Mouse (Mus musculus) spleen, adult 2 months (tissue): ENCODE measurements around the gene Plin1. TPM values are rescaled to one million over a fixed set of nuclear protein-coding genes. Genes with fewer than 3 reads are reported as not detected.

Source experiments
- DNase-seq, 2 experiments: peaks; one replicate each; pipeline versions ENCODE4 v3.0.0 to v3.0.0-alpha.2; 2012 to 2021; ENCODE audit warnings: low spot score in 2 of 2, low read depth in 1 of 2
- H3K27ac ChIP-seq: fragments of 200-500 bp; 2 replicates; pipeline ENCODE4 v1.5.1; 2012; ENCODE audit warnings: low read length, inconsistent platforms; ENCODE audit not compliant: insufficient read depth
- H3K27me3 ChIP-seq: fragments of 200-500 bp; 2 replicates; pipeline ENCODE4 v1.6.1; 2012; ENCODE audit warnings: mild to moderate bottlenecking, moderate library complexity, low read length, inconsistent platforms; ENCODE audit not compliant: control insufficient read depth, insufficient read depth
- H3K36me3 ChIP-seq: fragments of 200-500 bp; 2 replicates; pipeline ENCODE4 v1.6.1; 2012; ENCODE audit warnings: mild to moderate bottlenecking, low read length, inconsistent platforms; ENCODE audit not compliant: control insufficient read depth, insufficient read depth
- H3K4me1 ChIP-seq: fragments of 200-500 bp; 2 replicates; pipeline ENCODE4 v1.6.1; 2011; ENCODE audit warnings: inconsistent platforms; ENCODE audit not compliant: control insufficient read depth, insufficient read depth, insufficient read length
- H3K4me3 ChIP-seq: fragments of 200-500 bp; 2 replicates; pipeline ENCODE4 v1.5.1; 2011; ENCODE audit warnings: mild to moderate bottlenecking, inconsistent platforms; ENCODE audit not compliant: insufficient read depth, insufficient read length; ENCODE audit errors: extremely low read depth
- CTCF ChIP-seq: fragments of 200-500 bp; IDR thresholded peaks from 2 replicates; pipeline ENCODE4 v1.5.1; 2011; ENCODE audit warnings: mild to moderate bottlenecking, inconsistent platforms; ENCODE audit not compliant: insufficient read depth, insufficient read length, insufficient replicate concordance; ENCODE audit errors: extremely low read depth
- POLR2A ChIP-seq: fragments of 200-500 bp; IDR thresholded peaks from 2 replicates; pipeline ENCODE4 v1.6.1; 2011; ENCODE audit warnings: low read depth, low read length, inconsistent platforms
- WGBS: fragments of 180-500 bp; shearing (Covaris S2); methylation state at CpG from one replicate; pipeline ENCODE4 v1.1.7; 2018; 5-methylcytosine and 5-hydroxymethylcytosine counted together
- polyA plus RNA-seq: library from polyadenylated mRNA; depleted of rRNA; stranded (reverse); fragments of >200 nt; gene quantifications from 2 replicates; pipeline ENCODE4 v1.2.3, GENCODE M21; 2012

Gene Plin1
- polyA plus RNA-seq, 1 experiment = 5.2 TPM

DNA sequence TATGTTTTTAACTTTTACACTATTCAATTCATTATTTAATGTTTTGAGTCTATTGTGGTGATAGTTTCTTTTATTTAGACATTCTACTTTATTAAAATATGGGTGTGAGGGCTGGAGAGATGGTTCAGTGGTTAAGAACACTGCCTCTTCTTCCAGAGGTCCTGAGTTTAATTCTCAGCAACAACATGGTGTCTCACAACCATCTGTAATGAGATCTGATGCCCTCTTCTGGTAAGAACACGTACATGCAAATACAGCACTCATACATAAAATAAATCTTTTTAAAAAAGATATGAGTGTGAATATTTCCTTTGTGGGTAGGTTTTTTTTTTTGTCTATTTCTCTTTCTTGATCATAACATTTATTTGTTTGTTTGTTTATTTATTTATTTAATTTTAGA is 33.3 kb upstream of the Plin1 start:
- DNase-seq = no peak
- Histone ChIP-seq H3K4me3 (no peak overlapping the region), H3K27ac (no peak overlapping the region), H3K36me3 (no peaks in the 10 kb centered on the region), H3K4me1 (no peaks in the 10 kb centered on the region), H3K27me3 (no peaks in the 10 kb centered on the region)
- TF ChIP-seq CTCF = no peak
- TF ChIP-seq POLR2A = no peak
- WGBS = 50% methylated on average over 1 of the region's 1 CpGs

GRCm38 (mm10) chr7:79762106-79762505 is 29.4 kb upstream of the Plin1 start:
- DNase-seq = no peak
- H3K4me1 ChIP-seq = no peaks in the 10 kb centered on the region
- H3K27me3 ChIP-seq = no peaks in the 10 kb centered on the region
- no peak for TF ChIP-seq POLR2A
- TF ChIP-seq CTCF = no peak
- no peaks in the 10 kb centered on the region for H3K36me3 ChIP-seq
- 76% methylated on average over 8 of the region's 8 CpGs for WGBS
- no peak overlapping the region for H3K4me3 ChIP-seq
- H3K27ac ChIP-seq = no peak overlapping the region

GRCm38 (mm10) chr7:79761124-79761876 is 28.6 kb upstream of the Plin1 start:
- H3K4me1 ChIP-seq = no peaks in the 10 kb centered on the region
- WGBS = 62% methylated on average over 5 of the region's 5 CpGs
- H3K36me3 ChIP-seq = no peaks in the 10 kb centered on the region
- no peaks in the 10 kb centered on the region for H3K27me3 ChIP-seq
- TF ChIP-seq CTCF (no peak), POLR2A (no peak)
- H3K4me3 ChIP-seq = no peak overlapping the region
- no peak for DNase-seq
- H3K27ac ChIP-seq = no peak overlapping the region

DNA sequence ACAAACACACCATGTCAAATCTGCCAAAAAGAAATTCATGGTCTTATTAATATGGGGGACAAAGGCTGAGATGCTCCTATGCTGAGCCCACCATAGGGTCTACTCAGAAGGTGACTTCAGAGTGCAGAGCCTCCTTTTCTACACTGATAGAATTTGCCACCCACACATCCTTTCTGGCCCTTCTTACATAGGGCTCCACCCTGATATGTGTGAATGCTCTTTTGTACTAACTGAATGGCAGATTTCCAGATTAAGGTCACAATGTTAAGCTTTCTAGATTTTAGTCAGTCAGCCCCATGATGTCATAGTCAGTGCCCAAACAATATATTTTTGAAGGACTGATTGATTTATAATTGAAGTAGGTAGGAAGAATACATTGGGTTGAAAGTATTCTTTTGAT is 27.1 kb upstream of the Plin1 start:
- Histone ChIP-seq H3K4me3 (no peak overlapping the region), H3K36me3 (no peaks in the 10 kb centered on the region), H3K4me1 (no peaks in the 10 kb centered on the region), H3K27ac (no peak overlapping the region), H3K27me3 (no peaks in the 10 kb centered on the region)
- TF ChIP-seq POLR2A (no peak), CTCF (no peak)
- no peak for DNase-seq

DNA sequence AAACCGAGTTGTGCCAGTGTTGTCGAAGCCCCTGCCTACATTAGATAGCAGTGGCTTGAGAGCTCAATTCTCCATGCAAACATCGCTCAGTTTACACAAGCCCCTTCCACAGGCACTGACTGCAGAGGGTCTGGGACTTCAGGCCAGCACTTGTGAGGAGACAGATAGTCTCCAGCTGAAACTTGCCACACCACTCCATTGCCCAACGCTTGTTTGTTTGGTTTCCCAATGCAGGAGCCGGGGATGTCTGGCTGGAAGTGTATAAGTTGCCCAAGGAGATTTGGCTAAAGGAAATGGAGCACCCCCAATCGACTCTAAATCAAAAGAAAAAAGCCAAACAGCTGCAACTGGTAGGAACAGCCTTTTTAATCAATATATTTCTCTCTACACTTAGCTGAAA is 25.5 kb upstream of the Plin1 start:
- no peak overlapping the region for H3K4me3 ChIP-seq
- TF ChIP-seq CTCF (no peak), POLR2A (no peak)
- 76% methylated on average over 6 of the region's 6 CpGs for WGBS

DNA sequence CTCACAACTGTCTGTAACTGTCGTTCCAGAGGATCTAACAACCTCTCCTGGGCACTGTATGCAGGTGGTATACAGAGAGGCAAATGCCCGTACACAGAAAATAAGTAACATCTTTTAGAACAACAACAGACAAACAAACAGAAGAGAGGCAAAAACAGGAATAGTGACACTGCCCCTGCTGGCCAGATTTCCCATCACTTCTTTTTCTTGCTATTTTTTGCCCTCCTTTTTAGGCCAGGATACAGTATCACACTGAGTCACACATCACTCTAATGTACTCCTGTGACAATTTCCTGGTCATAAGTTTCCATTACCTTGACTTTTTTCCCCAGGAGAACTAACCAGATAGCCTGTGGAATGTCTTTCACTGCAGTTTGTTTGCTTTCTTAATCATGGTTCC is 23.6 kb upstream of the Plin1 start:
- H3K27me3 ChIP-seq = no peaks in the 10 kb centered on the region
- no peaks in the 10 kb centered on the region for H3K4me1 ChIP-seq
- no peak for DNase-seq
- H3K27ac ChIP-seq = no peak overlapping the region
- H3K4me3 ChIP-seq = no peak overlapping the region
- no peaks in the 10 kb centered on the region for H3K36me3 ChIP-seq
- TF ChIP-seq POLR2A (no peak), CTCF (no peak)
- 56% methylated on average over 2 of the region's 2 CpGs for WGBS

More for the DNA sequence above, 25.5 kb upstream of the Plin1 start:
- Histone ChIP-seq H3K36me3 (no peaks in the 10 kb centered on the region), H3K27me3 (no peaks in the 10 kb centered on the region), H3K4me1 (no peaks in the 10 kb centered on the region), H3K27ac (no peak overlapping the region)
- no peak for DNase-seq

DNA sequence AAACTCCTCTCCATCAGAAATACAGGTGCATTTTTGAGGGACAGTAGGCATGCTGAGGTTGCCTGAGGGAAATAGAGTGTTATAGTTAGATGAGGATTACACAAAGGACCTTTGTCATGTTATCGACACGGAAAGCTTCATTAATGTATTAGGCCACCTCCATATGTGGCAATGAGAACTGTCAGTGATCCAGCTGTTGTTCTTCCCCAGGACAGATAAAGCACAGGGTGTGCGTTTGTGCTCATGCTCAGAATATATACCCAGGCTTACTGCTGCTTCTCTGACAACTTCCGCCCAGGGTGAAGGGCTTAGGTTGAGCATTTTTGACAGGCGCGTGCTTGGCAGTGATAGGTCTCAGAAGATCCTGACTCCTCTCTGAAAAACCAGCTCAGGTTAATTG is 16.8 kb upstream of the Plin1 start:
- Histone ChIP-seq H3K4me3 (no peak overlapping the region), H3K36me3 (no peaks in the 10 kb centered on the region), H3K27ac (no peak overlapping the region), H3K4me1 (no peaks in the 10 kb centered on the region), H3K27me3 (no peaks in the 10 kb centered on the region)
- WGBS = 96% methylated on average over 6 of the region's 6 CpGs
- TF ChIP-seq CTCF (no peak), POLR2A (no peak)
- no peak for DNase-seq
